In genomic region chr2:153080841-153081523, GRCm38 (mm10) we compare ENCODE assay signal across 8 mouse cellular contexts. TPM values are rescaled to one million over a fixed set of nuclear protein-coding genes. Genes with fewer than 3 reads are reported as not detected.
DNase-seq lines count a peak whose midpoint lies in the region; ATAC-seq and TF ChIP-seq lines count a peak whose summit lies in the region.

No protein-coding gene starts in this region.

- peaks cover 0 to 8% of the 10 kb centered on the region in 2 experiments; a peak in 2 of 4 replicates for H3K4me1 ChIP-seq in ES-E14 (ENCODE audit: control insufficient read depth in 2 of 2, insufficient read depth in 2 of 2, low read length in 2 of 2, poor library complexity in 1 of 2)
- no peaks in the 10 kb centered on the region for H3K4me1 ChIP-seq in kidney, postnatal 0 days (replicated peaks; ENCODE audit: insufficient read depth, low read length)
- peaks cover 21% of the 10 kb centered on the region for H3K4me1 ChIP-seq in liver, embryonic 13.5 days (replicated peaks)

- H3K27me3 ChIP-seq in kidney, postnatal 0 days (ENCODE audit: insufficient read depth, low read length) = no peaks in the 10 kb centered on the region
- no peaks in the 10 kb centered on the region for H3K27me3 ChIP-seq in liver, embryonic 13.5 days

- TF ChIP-seq CTCF in kidney, postnatal 0 days (IDR thresholded peaks at IDR 0.05; ENCODE audit: low read depth) = peak; percentile 100

- H3K9me3 ChIP-seq in ES-E14 (ENCODE audit: control insufficient read depth, insufficient read depth, low read depth, low read length) = no peaks in the 10 kb centered on the region
- H3K9me3 ChIP-seq in kidney, postnatal 0 days (replicated peaks; ENCODE audit: low read length) = no peaks in the 10 kb centered on the region
- no peaks in the 10 kb centered on the region for H3K9me3 ChIP-seq in liver, embryonic 13.5 days (replicated peaks)

- in situ Hi-C loops in ES-E14 (cut with MboI; ENCODE audit: low sequenced_read_pairs in 2 of 2, unreplicated experiment in 2 of 2) = no loop called here

- no peaks in the 10 kb centered on the region for H3K36me3 ChIP-seq in ES-E14 (ENCODE audit: control insufficient read depth, insufficient read depth, low read length, poor library complexity, severe bottlenecking)
- H3K36me3 ChIP-seq in kidney, postnatal 0 days (ENCODE audit: insufficient read depth, low read length) = no peaks in the 10 kb centered on the region
- no peaks in the 10 kb centered on the region for H3K36me3 ChIP-seq in liver, embryonic 13.5 days

- peak; percentile 85 for DNase-seq in A20 (ENCODE audit: low read depth, low spot score)
- peak; percentile 99 for DNase-seq in ES-E14 (ENCODE audit: low read depth, low spot score)
- peak; percentile 87 for DNase-seq in c-Kit-positive CD71-positive TER-119-positive erythroid progenitor cells, embryonic 14.5 days (ENCODE audit: low spot score)
- peak; percentile 41 to 95 for DNase-seq in frontal cortex, adult 2 months (ENCODE audit: extremely low spot score in 1 of 2, low spot score in 1 of 2)
- DNase-seq in kidney, postnatal 0 days (ENCODE audit: low spot score) = peak; percentile 95
- DNase-seq in liver, embryonic 13.5 days = peak; percentile 63
- DNase-seq in retina, postnatal 7 days (ENCODE audit: low read depth, low spot score) = peak; percentile 87
- peak; percentile 86 for DNase-seq in thymus, postnatal 4 days

- H3K4me2 ChIP-seq in kidney, postnatal 0 days (ENCODE audit: low read length) = no peak overlapping the region
- no peak overlapping the region for H3K4me2 ChIP-seq in liver, embryonic 13.5 days

- H3K4me3 ChIP-seq in ES-E14 (ENCODE audit: insufficient read depth in 1 of 2, low read depth in 1 of 2, low read length in 2 of 2, poor library complexity in 1 of 2, severe bottlenecking in 1 of 2) = peak overlapping the region in 1 of 2 experiments; percentile 25; a peak in 1 of 4 replicates
- no peak overlapping the region for H3K4me3 ChIP-seq in kidney, postnatal 0 days (replicated peaks; ENCODE audit: low read depth, low read length)
- no peak overlapping the region for H3K4me3 ChIP-seq in liver, embryonic 13.5 days (replicated peaks)

- 35% methylated on average over 32 of the region's 32 CpGs for WGBS in kidney, postnatal 0 days
- 41% methylated on average over 32 of the region's 32 CpGs for WGBS in liver, embryonic 13.5 days (ENCODE audit: insufficient replicate concordance)

- H3K27ac ChIP-seq in ES-E14 (ENCODE audit: insufficient read depth, low read depth, low read length, poor library complexity, severe bottlenecking) = no peak overlapping the region
- H3K27ac ChIP-seq in kidney, postnatal 0 days = no peak overlapping the region
- H3K27ac ChIP-seq in liver, embryonic 13.5 days = no peak overlapping the region

- peak overlapping the region; percentile 9; the same call in 1 of the 2 replicates for H3K9ac ChIP-seq in ES-E14 (ENCODE audit: insufficient read depth, low read depth, low read length, poor library complexity, severe bottlenecking)
- no peak overlapping the region for H3K9ac ChIP-seq in kidney, postnatal 0 days (ENCODE audit: low read depth, low read length)
- no peak overlapping the region for H3K9ac ChIP-seq in liver, embryonic 13.5 days

- ATAC-seq in kidney, postnatal 0 days (replicated peaks; ENCODE audit: low FRiP score, low read depth) = no peak
- ATAC-seq in liver, embryonic 13.5 days (ENCODE audit: low read depth) = no peak

TF ChIP-seq in ES-E14, 5 proteins besides CTCF, POLR2A, EP300 and RAD21:
- TF ChIP-seq MAFK (IDR thresholded peaks at IDR 0.05; ENCODE audit: insufficient read depth, low read depth, low read length) = no peak
- 0 out of 2 replicates have a peak, but pooled peaks have one; percentile 18 for TF ChIP-seq ZC3H11A (IDR thresholded peaks at IDR 0.05; ENCODE audit: borderline replicate concordance, low read depth, low read length)

RNA-seq across cellular contexts. Expression of gene Ccm2l, which starts 15.2 kb away (rescaled TPM):
- total RNA-seq in ES-E14 (2012; rRNA removed) = 1.9 and 2.2 TPM in 2 replicates
- polyA plus RNA-seq in frontal cortex, adult 2 months (2012; rRNA removed) = 12.2 and 16.4 TPM in 2 replicates
- polyA plus RNA-seq in kidney, postnatal 0 days (2015; fragmentation: Nextera tagmentation; extraction: Ambion mirVana) = 3.4 TPM in 2 replicates
- 0.83 and 0.92 TPM in 2 replicates for polyA plus RNA-seq in liver, embryonic 13.5 days (2015; fragmentation: Nextera tagmentation; extraction: Ambion mirVana)

RNA-seq across cellular contexts. Expression of gene Hck, which starts 27.3 kb away (rescaled TPM):
- 29.3 and 60.8 TPM in 2 replicates for total RNA-seq in ES-E14 (2012; rRNA removed)
- polyA plus RNA-seq in frontal cortex, adult 2 months (2012; rRNA removed) = 2.2 and 2.9 TPM in 2 replicates
- 3.6 and 4.3 TPM in 2 replicates for polyA plus RNA-seq in kidney, postnatal 0 days (2015; fragmentation: Nextera tagmentation; extraction: Ambion mirVana)
- polyA plus RNA-seq in liver, embryonic 13.5 days (2015; fragmentation: Nextera tagmentation; extraction: Ambion mirVana) = 7.5 and 7.8 TPM in 2 replicates

RNA-seq across cellular contexts. Expression of gene Xkr7, which starts 49.3 kb away (rescaled TPM):
- total RNA-seq in ES-E14 (2012; rRNA removed) = 0.36 and 1.9 TPM in 2 replicates
- polyA plus RNA-seq in frontal cortex, adult 2 months (2012; rRNA removed) = 1.5 and 1.8 TPM in 2 replicates
- polyA plus RNA-seq in kidney, postnatal 0 days (2015; fragmentation: Nextera tagmentation; extraction: Ambion mirVana) = not detected in 2 replicates
- polyA plus RNA-seq in liver, embryonic 13.5 days (2015; fragmentation: Nextera tagmentation; extraction: Ambion mirVana) = not detected in 2 replicates
